In genomic region chr12:31806410-31807154, GRCm38 (mm10) we compare ENCODE assay signal across 15 mouse cellular contexts.
DNase-seq lines count a peak whose midpoint lies in the region; ATAC-seq lines count a peak whose summit lies in the region.
"Had no signal": no experiment of that assay in that cellular context is flagged by ENCODE, and none has a peak within 500 bp of the region (broad histone marks: within the 10 kb centered on the region; RNA-seq: fewer than 3 reads in every experiment).

No protein-coding gene starts in this region.

- DNase-seq in right cerebral cortex, adult 2 months (ENCODE audit: low spot score in 2 of 2), result peak; percentile 21 to 23
- DNase-seq in right cerebral cortex, postnatal 4 days, result no peak
- peak; percentile 33 for DNase-seq in NIH3T3 (ENCODE audit: low read depth)
- no peak for DNase-seq in kidney, postnatal 36 days
- DNase-seq in left cerebral cortex, adult 18-20 months (ENCODE audit: low spot score in 2 of 2), result no peak
- DNase-seq: adrenal gland, postnatal 36 days; cerebellum, adult 9-11 months; kidney, adult 18-20 months; kidney, postnatal 4 days; lung, adult 2 months; thymus, postnatal 14 days had no signal

- H3K36me3 ChIP-seq in liver, embryonic 12.5 days, result no peaks in the 10 kb centered on the region
- no peaks in the 10 kb centered on the region for H3K36me3 ChIP-seq in intestine, embryonic 15.5 days
- H3K36me3 ChIP-seq: hindbrain, embryonic 15.5 days had no signal

- H3K9ac ChIP-seq in liver, embryonic 12.5 days, result no peak overlapping the region
- H3K9ac ChIP-seq in intestine, embryonic 15.5 days, result no peak overlapping the region
- H3K9ac ChIP-seq: heart, embryonic 15.5 days; hindbrain, embryonic 15.5 days had no signal

- H3K27ac ChIP-seq in liver, embryonic 12.5 days, result no peak overlapping the region
- H3K27ac ChIP-seq in intestine, embryonic 15.5 days, result no peak overlapping the region
- H3K27ac ChIP-seq: heart, embryonic 15.5 days; hindbrain, embryonic 15.5 days had no signal

- peak; percentile 68; the same call in 1 of the 2 replicates for ATAC-seq in liver, embryonic 12.5 days
- no peak for ATAC-seq in intestine, embryonic 15.5 days

- H3K27me3 ChIP-seq in liver, embryonic 12.5 days (replicated peaks), result no peaks in the 10 kb centered on the region
- no peaks in the 10 kb centered on the region for H3K27me3 ChIP-seq in intestine, embryonic 15.5 days (replicated peaks)
- H3K27me3 ChIP-seq: heart, embryonic 15.5 days; hindbrain, embryonic 15.5 days had no signal

- H3K4me2 ChIP-seq in liver, embryonic 12.5 days, result no peak overlapping the region
- no peak overlapping the region for H3K4me2 ChIP-seq in intestine, embryonic 15.5 days (replicated peaks)
- H3K4me2 ChIP-seq: heart, embryonic 15.5 days; hindbrain, embryonic 15.5 days had no signal

- no peak overlapping the region for H3K4me3 ChIP-seq in liver, embryonic 12.5 days
- H3K4me3 ChIP-seq in intestine, embryonic 15.5 days (replicated peaks), result no peak overlapping the region
- H3K4me3 ChIP-seq: heart, embryonic 15.5 days; hindbrain, embryonic 15.5 days had no signal

- H3K4me1 ChIP-seq in liver, embryonic 12.5 days, result peaks cover 3% of the 10 kb centered on the region; the same call in 1 of the 2 replicates
- H3K4me1 ChIP-seq in intestine, embryonic 15.5 days (replicated peaks), result no peaks in the 10 kb centered on the region
- H3K4me1 ChIP-seq: hindbrain, embryonic 15.5 days had no signal

- 45% methylated on average over 5 of the region's 5 CpGs for WGBS in liver, embryonic 12.5 days (ENCODE audit: insufficient replicate concordance)
- WGBS in intestine, embryonic 15.5 days, result 91% methylated on average over 5 of the region's 5 CpGs

- no peaks in the 10 kb centered on the region for H3K9me3 ChIP-seq in liver, embryonic 12.5 days (replicated peaks)
- no peaks in the 10 kb centered on the region for H3K9me3 ChIP-seq in intestine, embryonic 15.5 days
- H3K9me3 ChIP-seq: heart, embryonic 15.5 days; hindbrain, embryonic 15.5 days had no signal

Comparison
In these comparisons a context has a peak if more than half of its experiments do, and no peak if none do; other contexts are left out.
1. DNase-seq: peak in right cerebral cortex, adult 2 months (2 of 2) and NIH3T3 (single experiment); none in right cerebral cortex, postnatal 4 days (single experiment), kidney, postnatal 36 days (0 of 2) and left cerebral cortex, adult 18-20 months (0 of 2).